ENCODE assay signal across 9 mouse cellular contexts in the genomic region with DNA sequence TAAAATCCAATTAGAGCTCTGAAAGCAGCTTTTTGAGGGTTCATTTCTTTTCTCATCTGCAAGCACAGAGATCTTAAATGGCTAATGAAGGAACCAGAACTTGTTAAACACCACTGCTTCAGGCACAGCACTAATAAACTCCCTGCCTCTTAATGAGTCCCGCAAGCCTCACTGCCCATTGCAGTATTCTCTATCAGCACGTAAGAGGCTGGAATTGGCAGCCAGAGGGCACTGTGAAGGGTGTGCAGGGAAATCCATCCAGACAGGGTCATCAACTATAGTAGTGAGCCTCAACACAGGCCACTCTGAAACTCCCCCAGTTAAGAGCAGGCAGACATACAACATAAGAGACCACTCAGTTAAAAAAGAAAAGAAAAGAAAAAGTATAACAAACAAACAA. TPM values are rescaled to one million over a fixed set of nuclear protein-coding genes. Genes with fewer than 3 reads are reported as not detected.
DNase-seq lines count a peak whose midpoint lies in the region; ATAC-seq and TF ChIP-seq lines count a peak whose summit lies in the region.
"Had no signal": no experiment of that assay in that cellular context is flagged by ENCODE, and none has a peak within 500 bp of the region (broad histone marks: within the 10 kb centered on the region; RNA-seq: fewer than 3 reads in every experiment).

No protein-coding gene starts in this region.

- H3K9ac ChIP-seq in forebrain, embryonic 16.5 days (replicated peaks; ENCODE audit: low read depth, low read length), result no peak overlapping the region
- no peak overlapping the region for H3K9ac ChIP-seq in embryonic facial prominence, embryonic 12.5 days
- no peak overlapping the region for H3K9ac ChIP-seq in stomach, postnatal 0 days (ENCODE audit: low read length)

- ATAC-seq in forebrain, embryonic 16.5 days, result no peak
- no peak for ATAC-seq in embryonic facial prominence, embryonic 12.5 days (ENCODE audit: insufficient number of reproducible peaks, insufficient read depth, low FRiP score, low TSS enrichment)
- no peak for ATAC-seq in stomach, postnatal 0 days (ENCODE audit: low FRiP score, low TSS enrichment)

- peak overlapping the region; percentile 84; the same call in 1 of the 2 replicates for H3K4me3 ChIP-seq in forebrain, embryonic 10.5 days
- no peak overlapping the region for H3K4me3 ChIP-seq in forebrain, embryonic 16.5 days (replicated peaks; ENCODE audit: low read length)
- no peak overlapping the region for H3K4me3 ChIP-seq in embryonic facial prominence, embryonic 12.5 days
- H3K4me3 ChIP-seq in stomach, postnatal 0 days (ENCODE audit: low read depth, low read length), result no peak overlapping the region

- peaks cover 29% of the 10 kb centered on the region for H3K4me1 ChIP-seq in forebrain, embryonic 10.5 days
- H3K4me1 ChIP-seq in forebrain, embryonic 16.5 days (replicated peaks; ENCODE audit: control insufficient read depth, insufficient read depth, low read length), result peaks cover 13% of the 10 kb centered on the region
- peaks cover 13% of the 10 kb centered on the region for H3K4me1 ChIP-seq in embryonic facial prominence, embryonic 12.5 days
- peaks cover 3% of the 10 kb centered on the region; the same call in 1 of the 2 replicates for H3K4me1 ChIP-seq in stomach, postnatal 0 days (replicated peaks; ENCODE audit: control insufficient read depth, insufficient read depth)

- peak; percentile 72 for TF ChIP-seq CTCF in stomach, postnatal 0 days (IDR thresholded peaks at IDR 0.05; ENCODE audit: low read depth)

- peak; percentile 37 for DNase-seq in forebrain, embryonic 10.5 days (ENCODE audit: extremely low spot score, low spot score)
- DNase-seq in A20 (ENCODE audit: low read depth, low spot score), result peak; percentile 76
- DNase-seq in liver, result peak; percentile 19
- peak; percentile 49 for DNase-seq in stomach, postnatal 0 days (ENCODE audit: low spot score)
- no peak for DNase-seq in spleen, postnatal 36 days (ENCODE audit: low spot score in 2 of 2)
- DNase-seq in layer of hippocampus, adult 8-10 months (ENCODE audit: low spot score in 2 of 2), result no peak

- peaks cover 75% of the 10 kb centered on the region for H3K27me3 ChIP-seq in forebrain, embryonic 10.5 days (ENCODE audit: poor library complexity, severe bottlenecking)
- H3K27me3 ChIP-seq in forebrain, embryonic 16.5 days (replicated peaks; ENCODE audit: control insufficient read depth, insufficient read depth, low read length), result peaks cover 15% of the 10 kb centered on the region
- H3K27me3 ChIP-seq in embryonic facial prominence, embryonic 12.5 days, result no peaks in the 10 kb centered on the region
- no peaks in the 10 kb centered on the region for H3K27me3 ChIP-seq in stomach, postnatal 0 days (ENCODE audit: control insufficient read depth, insufficient read depth, low read length)

- H3K9me3 ChIP-seq in forebrain, embryonic 10.5 days, result no peaks in the 10 kb centered on the region
- no peaks in the 10 kb centered on the region for H3K9me3 ChIP-seq in forebrain, embryonic 16.5 days (ENCODE audit: control insufficient read depth, low read length)
- H3K9me3 ChIP-seq in embryonic facial prominence, embryonic 12.5 days, result no peaks in the 10 kb centered on the region
- no peaks in the 10 kb centered on the region for H3K9me3 ChIP-seq in stomach, postnatal 0 days (ENCODE audit: control insufficient read depth, low read length)
- H3K9me3 ChIP-seq: G1E had no signal

- no peak for TF ChIP-seq EP300 in stomach, postnatal 0 days (optimal IDR thresholded peaks at IDR 0.05)

- no peak overlapping the region for H3K27ac ChIP-seq in forebrain, embryonic 10.5 days
- no peak overlapping the region for H3K27ac ChIP-seq in forebrain, embryonic 16.5 days (ENCODE audit: low read length)
- H3K27ac ChIP-seq in embryonic facial prominence, embryonic 12.5 days, result no peak overlapping the region
- no peak overlapping the region for H3K27ac ChIP-seq in stomach, postnatal 0 days (replicated peaks)

- no peak overlapping the region; the same call in 1 of the 2 replicates for H3K4me2 ChIP-seq in forebrain, embryonic 16.5 days (ENCODE audit: low read length)
- H3K4me2 ChIP-seq in embryonic facial prominence, embryonic 12.5 days (replicated peaks), result peak overlapping the region; percentile 99; the same call in 1 of the 2 replicates
- H3K4me2 ChIP-seq in stomach, postnatal 0 days (replicated peaks; ENCODE audit: low read depth), result 0 out of 2 replicates have a peak overlapping the region, but pooled peaks have one; percentile 99

- H3K36me3 ChIP-seq in forebrain, embryonic 10.5 days (replicated peaks), result no peaks in the 10 kb centered on the region
- H3K36me3 ChIP-seq in forebrain, embryonic 16.5 days (ENCODE audit: control insufficient read depth, insufficient read depth), result no peaks in the 10 kb centered on the region
- H3K36me3 ChIP-seq in embryonic facial prominence, embryonic 12.5 days, result no peaks in the 10 kb centered on the region
- no peaks in the 10 kb centered on the region for H3K36me3 ChIP-seq in stomach, postnatal 0 days (ENCODE audit: control insufficient read depth, insufficient read depth, low read length)

- WGBS in forebrain, embryonic 10.5 days, result 6% methylated on average over 2 of the region's 2 CpGs
- 1% methylated on average over 2 of the region's 2 CpGs for WGBS in forebrain, embryonic 16.5 days
- WGBS in embryonic facial prominence, embryonic 12.5 days, result 20% methylated on average over 2 of the region's 2 CpGs
- WGBS in stomach, postnatal 0 days, result 41% methylated on average over 2 of the region's 2 CpGs

RNA-seq across cellular contexts. Expression of gene Slc25a33, which starts 1.7 kb away (rescaled TPM):
- 13.4 and 15.0 TPM in 2 replicates for polyA plus RNA-seq in forebrain, embryonic 10.5 days (2016; fragmentation: Nextera tagmentation; extraction: Ambion mirVana)
- polyA plus RNA-seq in forebrain, embryonic 16.5 days (2015; fragmentation: Nextera tagmentation; extraction: Ambion mirVana), result 22.4 and 22.7 TPM in 2 replicates
- 15.7 and 16.6 TPM in 2 replicates for polyA plus RNA-seq in embryonic facial prominence, embryonic 12.5 days (2016; fragmentation: Nextera tagmentation; extraction: Ambion mirVana)
- 21.7 and 22.4 TPM in 2 replicates for polyA plus RNA-seq in stomach, postnatal 0 days (2015; fragmentation: Nextera tagmentation; extraction: Ambion mirVana)
- 10 to 100 TPM; 29.9 to 33.1 (median 31.0) TPM for total RNA-seq in layer of hippocampus, adult 8-10 months (2022)

RNA-seq across cellular contexts. Expression of gene Tmem201, which starts 34.5 kb away (rescaled TPM):
- polyA plus RNA-seq in forebrain, embryonic 10.5 days (2016; fragmentation: Nextera tagmentation; extraction: Ambion mirVana), result 38.7 and 42.7 TPM in 2 replicates
- 37.3 and 43.5 TPM in 2 replicates for polyA plus RNA-seq in forebrain, embryonic 16.5 days (2015; fragmentation: Nextera tagmentation; extraction: Ambion mirVana)
- polyA plus RNA-seq in embryonic facial prominence, embryonic 12.5 days (2016; fragmentation: Nextera tagmentation; extraction: Ambion mirVana), result 38.1 and 39.0 TPM in 2 replicates
- polyA plus RNA-seq in stomach, postnatal 0 days (2015; fragmentation: Nextera tagmentation; extraction: Ambion mirVana), result 7.5 and 8.6 TPM in 2 replicates
- 10 to 100 TPM; 63.5 to 75.6 (median 74.5) TPM for total RNA-seq in layer of hippocampus, adult 8-10 months (2022)

Comparison
In these comparisons a context has a peak if more than half of its experiments do, and no peak if none do; other contexts are left out.
1. DNase-seq: peak in forebrain, embryonic 10.5 days (single experiment), A20 (single experiment), liver (single experiment) and stomach, postnatal 0 days (single experiment); none in spleen, postnatal 36 days (0 of 2) and layer of hippocampus, adult 8-10 months (0 of 2).